Mouse (Mus musculus): Measurements from ENCODE around the gene Foxn3. TPM values are rescaled to one million over a fixed set of nuclear protein-coding genes. Genes with fewer than 3 reads are reported as not detected.
A peak's percentile ranks its signal among the peaks of the same experiment; 100 is the strongest.

Gene Foxn3
- polyA plus RNA-seq, 1 experiment from 2014 or later = 87.3 TPM

DNA sequence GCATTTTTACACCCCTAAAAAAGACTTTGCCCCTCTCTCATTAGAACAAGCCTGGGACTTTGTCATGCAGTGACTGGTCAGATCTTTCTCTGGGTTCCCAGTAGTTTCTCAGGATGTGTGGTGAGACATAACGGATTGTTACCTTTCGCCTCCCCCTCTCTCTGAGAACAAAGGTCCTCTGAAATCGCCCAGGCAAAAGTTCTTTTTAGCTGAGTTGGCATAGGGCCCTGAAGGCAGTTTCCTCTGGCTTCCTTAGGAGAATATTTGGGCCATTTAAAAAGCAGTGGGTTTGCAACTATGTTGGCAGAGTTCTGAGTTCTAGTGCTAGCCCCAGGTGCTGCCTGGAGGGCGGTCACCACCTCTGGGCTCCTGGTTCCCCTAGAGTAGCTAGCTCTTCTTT, 4.9 kb downstream of the Foxn3 start:
- H3K4me3 ChIP-seq (ENCODE audit: low read depth, low read length) = no peak overlapping the region
- H3K4me1 ChIP-seq (replicated peaks; ENCODE audit: control insufficient read depth, insufficient read depth, low read length) = peaks cover 5% of the 10 kb centered on the region
- ATAC-seq (replicated peaks; ENCODE audit: low FRiP score) (no peak), DNase-seq (ENCODE audit: low spot score) (no peak)
- no peaks in the 10 kb centered on the region; the same call in 1 of the 2 replicates for H3K36me3 ChIP-seq (ENCODE audit: control insufficient read depth, insufficient read depth, low read length)
- no peak overlapping the region for H3K9ac ChIP-seq (ENCODE audit: low read length)
- 93% methylated on average over 4 of the region's 4 CpGs for WGBS
- H3K4me2 ChIP-seq (ENCODE audit: low read depth, low read length, severe bottlenecking) = no peak overlapping the region
- no peaks in the 10 kb centered on the region for H3K27me3 ChIP-seq (ENCODE audit: control insufficient read depth, insufficient read depth, low read length)
- H3K27ac ChIP-seq (ENCODE audit: low read depth, low read length) = no peak overlapping the region
- H3K9me3 ChIP-seq (ENCODE audit: control insufficient read depth, low read length) = no peaks in the 10 kb centered on the region

DNA sequence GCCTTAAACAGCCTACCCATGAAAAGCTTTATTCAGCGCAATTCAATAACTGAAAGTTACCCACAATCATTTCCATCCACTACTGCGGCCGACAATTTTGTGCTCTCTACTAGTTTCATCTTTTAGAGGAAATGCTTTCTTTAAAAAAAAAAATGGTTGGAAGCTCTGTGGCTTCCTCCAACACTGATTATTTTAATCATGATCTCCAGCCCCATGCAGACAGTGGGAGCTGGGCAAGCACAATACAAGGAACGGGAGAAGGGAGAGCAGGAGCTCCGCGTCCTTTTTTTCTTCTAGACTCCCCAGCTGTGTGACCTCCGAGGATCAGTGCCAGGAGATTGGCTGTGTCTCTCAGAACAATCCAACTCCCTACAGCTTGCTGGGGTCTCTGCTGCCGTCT, 5.9 kb downstream of the Foxn3 start:
- H3K9ac ChIP-seq (ENCODE audit: low read length) = no peak overlapping the region
- no peak overlapping the region for H3K4me2 ChIP-seq (ENCODE audit: low read depth, low read length, severe bottlenecking)
- H3K36me3 ChIP-seq (ENCODE audit: control insufficient read depth, insufficient read depth, low read length) = no peaks in the 10 kb centered on the region; the same call in 1 of the 2 replicates
- peaks cover 5% of the 10 kb centered on the region for H3K4me1 ChIP-seq (replicated peaks; ENCODE audit: control insufficient read depth, insufficient read depth, low read length)
- no peak overlapping the region for H3K27ac ChIP-seq (ENCODE audit: low read depth, low read length)
- no peak for DNase-seq (ENCODE audit: low spot score)
- H3K9me3 ChIP-seq (ENCODE audit: control insufficient read depth, low read length) = no peaks in the 10 kb centered on the region
- H3K4me3 ChIP-seq (ENCODE audit: low read depth, low read length) = no peak overlapping the region
- 80% methylated on average over 8 of the region's 8 CpGs for WGBS
- ATAC-seq (replicated peaks; ENCODE audit: low FRiP score) = no peak
- no peaks in the 10 kb centered on the region for H3K27me3 ChIP-seq (ENCODE audit: control insufficient read depth, insufficient read depth, low read length)

DNA sequence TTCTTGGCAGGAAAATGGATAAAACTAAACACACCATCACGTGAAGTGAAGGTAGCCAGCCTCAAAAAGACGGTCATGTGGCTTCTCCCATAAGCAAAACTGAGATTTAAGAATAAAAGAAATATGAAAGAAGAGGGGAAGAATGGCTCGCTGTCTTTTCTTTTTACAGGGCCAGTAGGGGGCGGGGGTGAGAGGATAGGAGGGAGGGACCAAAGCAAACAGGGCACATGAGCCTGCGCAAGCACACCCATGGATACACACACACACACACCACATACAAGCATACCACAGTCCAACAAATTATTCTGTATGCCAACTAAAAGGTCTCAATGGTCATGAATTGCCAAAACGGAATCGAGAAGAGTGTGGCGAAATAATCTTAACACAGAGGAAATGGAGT, 12.8 kb downstream of the Foxn3 start:
- ATAC-seq (replicated peaks; ENCODE audit: low FRiP score) (no peak), DNase-seq (ENCODE audit: low spot score) (no peak)
- H3K4me1 ChIP-seq (replicated peaks; ENCODE audit: control insufficient read depth, insufficient read depth, low read length) = no peaks in the 10 kb centered on the region
- 66% methylated on average over 8 of the region's 8 CpGs for WGBS
- no peaks in the 10 kb centered on the region for H3K36me3 ChIP-seq (ENCODE audit: control insufficient read depth, insufficient read depth, low read length)
- H3K27ac ChIP-seq (ENCODE audit: low read depth, low read length) = no peak overlapping the region
- H3K9ac ChIP-seq (ENCODE audit: low read length) = no peak overlapping the region
- no peak overlapping the region for H3K4me2 ChIP-seq (ENCODE audit: low read depth, low read length, severe bottlenecking)
- H3K9me3 ChIP-seq (ENCODE audit: control insufficient read depth, low read length) = no peaks in the 10 kb centered on the region
- H3K4me3 ChIP-seq (ENCODE audit: low read depth, low read length) = no peak overlapping the region
- H3K27me3 ChIP-seq (ENCODE audit: control insufficient read depth, insufficient read depth, low read length) = no peaks in the 10 kb centered on the region

DNA sequence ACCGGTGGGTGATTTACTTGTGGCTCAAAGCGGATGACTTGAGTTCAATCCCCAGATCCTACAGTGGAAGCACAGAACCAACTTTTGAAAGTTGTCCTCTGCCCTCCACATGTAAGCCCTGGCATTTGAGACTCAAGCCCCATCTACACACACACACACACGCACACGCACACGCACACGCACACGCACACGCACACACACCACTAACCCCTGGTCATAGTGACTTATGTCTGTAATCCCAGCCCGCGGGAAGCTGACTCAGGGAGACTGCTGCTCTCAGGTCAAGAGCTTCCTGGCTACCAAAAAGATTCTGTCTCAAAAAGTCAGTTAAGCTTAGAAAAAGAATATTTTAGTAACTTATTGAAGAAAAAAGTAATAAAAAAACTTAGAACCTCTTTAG, 13.6 kb downstream of the Foxn3 start:
- Histone ChIP-seq H3K9me3 (ENCODE audit: control insufficient read depth, low read length) (no peaks in the 10 kb centered on the region), H3K9ac (ENCODE audit: low read length) (no peak overlapping the region), H3K27ac (ENCODE audit: low read depth, low read length) (no peak overlapping the region), H3K27me3 (ENCODE audit: control insufficient read depth, insufficient read depth, low read length) (no peaks in the 10 kb centered on the region), H3K4me1 (replicated peaks; ENCODE audit: control insufficient read depth, insufficient read depth, low read length) (no peaks in the 10 kb centered on the region), H3K4me2 (ENCODE audit: low read depth, low read length, severe bottlenecking) (no peak overlapping the region), H3K36me3 (ENCODE audit: control insufficient read depth, insufficient read depth, low read length) (no peaks in the 10 kb centered on the region), H3K4me3 (ENCODE audit: low read depth, low read length) (no peak overlapping the region)
- ATAC-seq (replicated peaks; ENCODE audit: low FRiP score) (no peak), DNase-seq (ENCODE audit: low spot score) (no peak)
- 98% methylated on average over 10 of the region's 10 CpGs for WGBS

DNA sequence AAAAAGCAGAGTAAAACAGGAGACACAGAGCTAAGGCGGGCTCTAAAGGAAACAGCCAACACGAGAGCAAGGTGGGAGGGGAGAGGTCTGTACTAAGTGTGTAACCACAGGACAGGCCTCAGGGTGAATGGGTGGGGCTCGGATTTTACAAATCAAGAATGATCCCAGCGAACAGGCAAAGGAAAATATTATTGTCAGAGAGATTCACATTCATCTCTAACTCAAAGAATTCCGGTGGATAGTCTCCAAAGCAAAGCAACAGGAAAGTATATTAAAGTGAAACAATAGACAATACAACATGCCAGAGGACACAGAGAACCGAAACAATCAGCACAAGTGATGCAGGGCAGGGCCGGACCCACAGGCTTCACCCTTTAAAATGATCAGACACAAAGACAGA, 15.0 kb downstream of the Foxn3 start:
- WGBS = 85% methylated on average over 7 of the region's 7 CpGs

DNA sequence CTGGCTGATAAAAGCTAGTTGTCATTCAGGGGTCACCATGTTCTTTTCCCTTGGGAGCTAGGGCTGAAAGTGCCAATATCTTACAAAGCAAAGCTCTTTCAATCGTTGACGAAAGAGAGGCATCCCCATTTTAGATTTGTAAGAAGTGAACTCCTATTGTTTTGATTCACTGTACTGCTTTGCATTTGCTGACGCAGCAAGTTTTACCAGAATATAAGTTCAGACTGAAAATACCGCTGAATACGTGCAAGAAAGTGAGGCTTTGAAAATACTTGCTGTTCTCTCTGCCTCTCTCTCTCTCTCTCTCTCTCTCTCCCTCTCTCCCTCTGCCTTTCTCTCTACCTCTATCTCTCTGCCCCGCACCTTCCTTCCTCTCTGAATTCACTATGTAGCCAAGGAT, 16.1 kb downstream of the Foxn3 start:
- Histone ChIP-seq H3K4me1 (replicated peaks; ENCODE audit: control insufficient read depth, insufficient read depth, low read length) (no peaks in the 10 kb centered on the region), H3K9me3 (ENCODE audit: control insufficient read depth, low read length) (no peaks in the 10 kb centered on the region), H3K27ac (ENCODE audit: low read depth, low read length) (no peak overlapping the region), H3K27me3 (ENCODE audit: control insufficient read depth, insufficient read depth, low read length) (no peaks in the 10 kb centered on the region), H3K9ac (ENCODE audit: low read length) (no peak overlapping the region), H3K4me3 (ENCODE audit: low read depth, low read length) (no peak overlapping the region), H3K4me2 (ENCODE audit: low read depth, low read length, severe bottlenecking) (no peak overlapping the region), H3K36me3 (ENCODE audit: control insufficient read depth, insufficient read depth, low read length) (no peaks in the 10 kb centered on the region)
- ATAC-seq (replicated peaks; ENCODE audit: low FRiP score) (no peak), DNase-seq (ENCODE audit: low spot score) (no peak)
- WGBS = 95% methylated on average over 6 of the region's 6 CpGs

More for the DNA sequence above, 15.0 kb downstream of the Foxn3 start:
- Histone ChIP-seq H3K9me3 (ENCODE audit: control insufficient read depth, low read length) (no peaks in the 10 kb centered on the region), H3K4me3 (ENCODE audit: low read depth, low read length) (no peak overlapping the region), H3K36me3 (ENCODE audit: control insufficient read depth, insufficient read depth, low read length) (no peaks in the 10 kb centered on the region), H3K4me2 (ENCODE audit: low read depth, low read length, severe bottlenecking) (no peak overlapping the region), H3K4me1 (replicated peaks; ENCODE audit: control insufficient read depth, insufficient read depth, low read length) (no peaks in the 10 kb centered on the region), H3K27ac (ENCODE audit: low read depth, low read length) (no peak overlapping the region), H3K9ac (ENCODE audit: low read length) (no peak overlapping the region), H3K27me3 (ENCODE audit: control insufficient read depth, insufficient read depth, low read length) (no peaks in the 10 kb centered on the region)
- DNase-seq (ENCODE audit: low spot score) (no peak), ATAC-seq (replicated peaks; ENCODE audit: low FRiP score) (no peak)

DNA sequence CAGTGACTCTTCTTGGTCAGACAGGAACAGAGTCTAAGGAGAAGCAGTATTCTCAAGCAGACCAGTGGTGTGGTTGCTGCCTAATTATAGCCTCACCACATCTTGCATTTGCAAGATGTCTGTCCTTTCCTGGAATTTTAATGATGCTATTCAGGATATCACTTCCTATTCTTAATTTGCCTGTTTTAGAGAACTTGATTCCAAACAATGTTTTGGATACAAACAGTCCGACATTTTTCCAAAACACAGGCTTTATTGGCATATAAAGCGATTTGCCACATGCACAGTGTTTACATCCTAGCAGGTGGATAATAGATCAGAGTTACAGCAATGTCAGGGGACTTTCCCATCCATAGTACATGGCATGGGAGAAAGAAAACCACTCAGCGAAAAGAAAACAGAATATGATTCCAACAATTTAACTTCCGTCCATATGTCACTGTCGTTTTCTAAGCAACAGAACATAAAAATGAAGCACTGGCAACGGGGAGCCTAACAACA, 18.1 kb downstream of the Foxn3 start:
- no peak overlapping the region for H3K4me3 ChIP-seq (ENCODE audit: low read depth, low read length)
- H3K27me3 ChIP-seq (ENCODE audit: control insufficient read depth, insufficient read depth, low read length) = no peaks in the 10 kb centered on the region
- 79% methylated on average over 6 of the region's 6 CpGs for WGBS
- no peak for DNase-seq (ENCODE audit: low spot score)
- ATAC-seq (replicated peaks; ENCODE audit: low FRiP score) = no peak
- H3K36me3 ChIP-seq (ENCODE audit: control insufficient read depth, insufficient read depth, low read length) = no peaks in the 10 kb centered on the region
- H3K4me1 ChIP-seq (replicated peaks; ENCODE audit: control insufficient read depth, insufficient read depth, low read length) = no peaks in the 10 kb centered on the region
- H3K9me3 ChIP-seq (ENCODE audit: control insufficient read depth, low read length) = no peaks in the 10 kb centered on the region
- no peak overlapping the region for H3K4me2 ChIP-seq (ENCODE audit: low read depth, low read length, severe bottlenecking)
- peak overlapping the region; percentile 37; the same call in 1 of the 2 replicates for H3K27ac ChIP-seq (ENCODE audit: low read depth, low read length)
- H3K9ac ChIP-seq (ENCODE audit: low read length) = no peak overlapping the region

DNA sequence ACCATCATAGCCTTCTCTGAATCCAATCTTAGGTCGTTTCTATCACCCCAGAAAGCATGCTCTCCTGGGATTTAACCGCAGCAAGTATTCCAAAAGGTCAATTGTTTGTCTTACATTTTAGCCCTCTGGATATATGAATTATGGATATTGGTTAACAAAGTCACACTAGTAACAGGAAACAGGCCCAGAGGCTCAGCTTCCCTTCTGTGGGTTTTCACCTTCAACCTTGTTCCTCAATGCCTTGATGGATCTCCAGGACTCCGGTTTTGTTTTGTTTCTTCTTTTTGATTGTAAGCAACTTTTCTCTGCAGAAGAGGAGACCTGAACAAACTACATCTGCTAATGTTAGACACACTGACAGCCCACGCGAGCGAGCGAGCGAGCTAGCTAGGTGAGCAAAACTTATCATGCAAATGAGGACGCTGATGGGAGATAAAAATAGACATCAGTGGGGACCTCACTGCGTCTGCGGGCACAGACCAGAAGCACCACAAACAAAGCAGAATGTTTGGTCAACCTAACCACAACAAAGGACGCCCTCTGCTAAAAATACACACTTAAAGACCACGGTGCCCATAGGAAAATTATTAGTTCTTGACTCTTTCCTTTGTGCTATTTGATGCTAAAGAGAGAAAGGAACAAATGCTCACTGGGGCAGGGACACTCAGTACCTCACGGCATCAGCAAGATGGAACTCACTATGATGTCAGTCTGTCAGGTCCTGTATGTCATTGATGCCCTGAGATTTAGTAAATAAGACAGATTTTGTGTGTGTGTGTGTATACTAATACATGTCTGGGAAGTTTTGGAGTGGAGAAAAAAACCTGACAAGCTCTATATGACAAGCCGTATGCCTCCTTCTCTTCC, 18.9 kb downstream of the Foxn3 start:
- no peaks in the 10 kb centered on the region for H3K9me3 ChIP-seq (ENCODE audit: control insufficient read depth, low read length)
- no peaks in the 10 kb centered on the region for H3K36me3 ChIP-seq (ENCODE audit: control insufficient read depth, insufficient read depth, low read length)
- H3K4me3 ChIP-seq (ENCODE audit: low read depth, low read length) = no peak overlapping the region
- no peak overlapping the region for H3K9ac ChIP-seq (ENCODE audit: low read length)
- DNase-seq (ENCODE audit: low spot score) = no peak
- no peaks in the 10 kb centered on the region for H3K4me1 ChIP-seq (replicated peaks; ENCODE audit: control insufficient read depth, insufficient read depth, low read length)
- H3K27me3 ChIP-seq (ENCODE audit: control insufficient read depth, insufficient read depth, low read length) = no peaks in the 10 kb centered on the region
- WGBS = 91% methylated on average over 15 of the region's 15 CpGs
- H3K4me2 ChIP-seq (ENCODE audit: low read depth, low read length, severe bottlenecking) = no peak overlapping the region
- no peak overlapping the region for H3K27ac ChIP-seq (ENCODE audit: low read depth, low read length)
- no peak for ATAC-seq (replicated peaks; ENCODE audit: low FRiP score)

All from forebrain, embryonic 11.5 days (tissue).